Mouse (Mus musculus): ENCODE data around the gene Zfp935. TPM values are rescaled to one million over a fixed set of nuclear protein-coding genes. Genes with fewer than 3 reads are reported as not detected.
"Not testable (repeated sequence)": the region's sequence is repeated elsewhere in the genome, so short reads cannot be mapped to it uniquely, and the experiment has no call there.

Zfp935 gene
- not detected in 2 replicates for total RNA-seq (2014; rRNA removed)
- polyA plus RNA-seq (2015; fragmentation: Nextera tagmentation; extraction: Ambion mirVana), result 0.31 TPM in 1 of 2 replicates, not detected in the other

DNA sequence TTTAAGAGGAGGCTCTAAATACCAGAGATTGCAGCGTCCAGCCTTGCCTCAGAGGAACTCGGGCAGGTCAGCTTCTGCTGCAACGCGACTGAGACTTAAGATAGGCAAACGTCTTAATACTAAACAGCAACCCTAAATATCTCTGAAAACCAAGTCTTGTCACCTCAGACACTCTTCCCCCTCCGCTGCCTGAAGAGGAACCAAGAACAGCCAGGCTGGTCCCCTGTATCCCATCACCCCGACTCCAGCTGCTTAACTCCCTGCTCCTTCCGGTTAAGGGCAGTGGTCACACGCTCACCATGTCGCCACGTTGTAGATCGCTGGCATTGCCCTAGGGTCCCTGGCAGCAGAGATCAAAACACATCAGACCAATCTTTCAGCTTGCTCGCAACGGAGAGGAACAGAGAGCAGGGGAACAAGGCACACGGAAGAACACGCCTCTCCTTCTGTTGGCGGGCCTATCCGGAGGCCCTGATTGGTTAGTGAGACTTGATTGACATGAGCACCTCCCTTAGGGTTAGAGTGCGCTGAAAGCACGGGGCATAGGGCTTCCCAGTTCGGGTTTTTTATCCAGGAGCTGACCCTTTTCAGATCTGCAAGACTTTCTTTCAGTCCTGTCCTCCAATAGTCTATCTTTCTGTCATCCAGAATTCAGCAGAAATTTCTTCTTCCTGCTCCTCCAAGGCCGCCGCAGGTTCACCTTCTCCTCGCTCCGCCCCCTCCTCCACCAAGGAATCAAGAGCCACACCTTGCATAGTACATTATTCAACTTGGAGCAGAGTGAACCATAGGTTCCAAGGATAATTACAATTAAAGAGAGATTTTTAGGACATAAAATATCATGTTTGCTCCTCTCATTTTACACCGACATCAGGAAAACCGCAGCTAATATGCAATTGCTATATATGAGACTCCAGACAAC, at the start of gene Zfp935:
Zfp935 (minus strand) TSS at position 323 of the 922 bp plus-strand sequence.
- not testable (repeated sequence) for H3K27ac ChIP-seq (ENCODE audit: low read depth, low read length); H3K9me3 ChIP-seq (ENCODE audit: low read length); H3K36me3 ChIP-seq (ENCODE audit: insufficient read depth, low read length); H3K27me3 ChIP-seq (ENCODE audit: insufficient read depth, low read length); ATAC-seq (ENCODE audit: low FRiP score); H3K4me1 ChIP-seq (ENCODE audit: insufficient read depth, low read length); H3K9ac ChIP-seq (replicated peaks; ENCODE audit: low read length, poor library complexity, severe bottlenecking)
- Histone ChIP-seq H3K4me2 (ENCODE audit: low read depth, low read length, poor library complexity, severe bottlenecking) (peak within 1 kb of the TSS; percentile 32; the same call in 1 of the 2 replicates), H3K4me3 (ENCODE audit: low read depth, low read length) (peak within 1 kb of the TSS; percentile 35)
- 3% methylated on average over 25 of the region's 27 CpGs for WGBS
- peak; percentile 0 for DNase-seq (ENCODE audit: low spot score)

DNA sequence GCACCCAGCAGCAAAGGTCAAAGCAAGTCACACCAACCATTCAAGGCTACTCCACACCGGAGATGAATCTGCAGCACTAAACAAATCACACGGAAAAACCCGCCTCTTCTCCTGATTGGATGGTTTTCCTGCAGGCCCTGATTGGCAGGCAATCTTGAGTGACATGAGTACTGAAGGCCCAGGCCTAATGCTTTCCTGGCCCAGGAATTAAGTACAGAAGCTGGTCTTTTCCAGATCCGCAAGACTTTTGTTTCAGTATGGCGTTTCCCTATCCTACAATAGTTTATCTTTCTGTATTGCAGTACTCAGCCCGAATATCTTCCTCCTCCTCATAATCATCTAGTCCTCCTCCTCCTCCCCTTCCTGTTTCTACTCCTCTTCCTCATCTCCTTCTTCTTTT, 12.8 kb upstream of the Zfp935 start, which contains the start of gene Zfp934:
Zfp934 (minus strand) TSS at position 101 of the 400 bp plus-strand sequence.
- not testable (repeated sequence) for H3K27me3 ChIP-seq (ENCODE audit: insufficient read depth, low read length); ATAC-seq (ENCODE audit: low FRiP score); H3K4me3 ChIP-seq (ENCODE audit: low read depth, low read length); DNase-seq (ENCODE audit: low spot score); H3K4me2 ChIP-seq (ENCODE audit: low read depth, low read length, poor library complexity, severe bottlenecking); H3K4me1 ChIP-seq (ENCODE audit: insufficient read depth, low read length); H3K36me3 ChIP-seq (ENCODE audit: insufficient read depth, low read length); H3K9ac ChIP-seq (replicated peaks; ENCODE audit: low read length, poor library complexity, severe bottlenecking); H3K27ac ChIP-seq (ENCODE audit: low read depth, low read length); H3K9me3 ChIP-seq (ENCODE audit: low read length)
- 88% methylated on average over 3 of the region's 6 CpGs for WGBS

DNA sequence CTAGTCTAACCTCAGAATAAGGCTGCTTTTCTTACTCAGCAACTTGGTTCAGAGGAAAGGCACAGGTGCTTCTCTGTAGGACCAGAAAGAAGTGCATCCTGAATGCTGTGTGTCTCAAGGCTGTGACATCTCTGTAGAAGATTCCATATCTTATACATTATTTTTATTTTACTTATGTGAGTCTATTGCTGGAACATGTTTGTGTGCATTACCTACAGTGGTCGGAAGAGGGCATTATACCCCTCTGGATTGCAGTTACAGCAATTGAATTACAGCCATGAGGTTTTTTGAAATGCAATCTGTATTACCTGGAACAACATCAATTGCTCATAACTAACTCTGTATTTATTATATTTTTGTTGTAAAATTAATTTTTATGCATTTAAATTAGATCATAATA, 3.4 kb upstream of the Zfp935 start:
- not testable (repeated sequence) for H3K27me3 ChIP-seq (ENCODE audit: insufficient read depth, low read length)
- WGBS, result 19% methylated on average over 1 of the region's 1 CpGs

DNA sequence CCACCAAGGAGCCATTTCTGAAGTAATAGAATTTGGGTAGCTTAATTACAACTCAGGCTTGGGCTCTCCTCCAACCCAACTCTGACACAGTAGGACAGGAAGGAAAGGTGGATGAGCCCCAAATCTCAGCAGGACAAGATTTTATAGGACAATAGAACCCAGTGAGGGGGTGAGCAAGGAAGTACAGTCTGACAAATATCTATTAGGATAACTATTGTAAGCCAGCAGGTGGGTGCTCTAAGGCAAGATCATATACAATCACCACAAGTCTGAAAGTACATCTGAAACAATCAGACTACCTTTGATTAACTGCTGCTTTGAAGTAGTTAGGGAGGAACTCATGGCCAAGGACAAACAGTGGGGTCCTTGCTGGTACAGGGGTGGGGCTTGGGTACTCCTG, 28.2 kb downstream of the Zfp935 start:
- DNase-seq (ENCODE audit: low spot score); H3K27ac ChIP-seq (ENCODE audit: low read depth, low read length); H3K9me3 ChIP-seq (ENCODE audit: low read length); H3K4me3 ChIP-seq (ENCODE audit: low read depth, low read length); H3K9ac ChIP-seq (replicated peaks; ENCODE audit: low read length, poor library complexity, severe bottlenecking); H3K36me3 ChIP-seq (ENCODE audit: insufficient read depth, low read length); H3K4me2 ChIP-seq (ENCODE audit: low read depth, low read length, poor library complexity, severe bottlenecking); H3K27me3 ChIP-seq (ENCODE audit: insufficient read depth, low read length); H3K4me1 ChIP-seq (ENCODE audit: insufficient read depth, low read length); ATAC-seq (ENCODE audit: low FRiP score): not testable (repeated sequence)

More for the DNA sequence above, 3.4 kb upstream of the Zfp935 start:
- H3K4me3 ChIP-seq (ENCODE audit: low read depth, low read length); H3K9ac ChIP-seq (replicated peaks; ENCODE audit: low read length, poor library complexity, severe bottlenecking); ATAC-seq (ENCODE audit: low FRiP score); H3K4me1 ChIP-seq (ENCODE audit: insufficient read depth, low read length); H3K9me3 ChIP-seq (ENCODE audit: low read length); H3K4me2 ChIP-seq (ENCODE audit: low read depth, low read length, poor library complexity, severe bottlenecking); DNase-seq (ENCODE audit: low spot score); H3K36me3 ChIP-seq (ENCODE audit: insufficient read depth, low read length); H3K27ac ChIP-seq (ENCODE audit: low read depth, low read length): not testable (repeated sequence)
- peak; percentile 36; the same call in 1 of the 2 replicates for TF ChIP-seq CTCF (IDR thresholded peaks at IDR 0.05)

DNA sequence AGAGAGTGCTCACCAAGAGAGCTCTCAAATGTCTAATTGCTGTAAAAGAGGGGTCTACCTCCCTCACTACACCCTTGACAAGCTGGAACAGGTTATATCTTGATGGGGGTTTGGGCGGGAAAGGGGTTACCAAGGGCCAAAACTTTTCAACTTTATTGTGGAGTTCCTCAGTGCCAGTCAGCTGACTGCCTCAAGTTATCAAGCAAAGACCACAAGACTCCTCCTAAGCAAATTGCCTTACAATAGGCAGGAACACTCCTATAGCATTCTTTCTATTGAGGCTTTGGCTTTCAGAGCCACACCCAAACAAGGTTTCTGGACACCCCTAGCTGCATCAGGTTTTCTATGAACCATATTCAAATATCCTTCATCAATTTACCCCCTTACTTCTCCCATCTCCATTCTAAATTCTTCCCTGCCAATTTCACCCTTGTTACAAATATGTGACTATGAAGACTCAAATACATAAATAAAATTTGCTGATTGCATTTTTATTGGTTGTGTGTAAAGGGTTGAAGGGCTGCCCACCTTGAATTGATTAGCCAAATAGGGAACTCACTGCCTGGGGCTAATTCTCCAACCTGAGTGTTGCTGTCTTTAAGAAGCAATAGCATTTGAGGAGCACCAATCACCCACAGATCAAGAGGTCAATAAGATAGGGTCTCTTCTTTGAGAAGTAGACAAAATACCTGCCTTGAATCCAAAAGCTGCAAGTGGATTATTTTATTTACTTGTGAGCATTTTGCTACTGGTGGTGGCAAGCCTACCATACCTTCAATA, 47.5 kb downstream of the Zfp935 start:
- not testable (repeated sequence) for H3K4me2 ChIP-seq (ENCODE audit: low read depth, low read length, poor library complexity, severe bottlenecking); H3K9ac ChIP-seq (replicated peaks; ENCODE audit: low read length, poor library complexity, severe bottlenecking); H3K9me3 ChIP-seq (ENCODE audit: low read length); H3K4me1 ChIP-seq (ENCODE audit: insufficient read depth, low read length); H3K27ac ChIP-seq (ENCODE audit: low read depth, low read length); H3K27me3 ChIP-seq (ENCODE audit: insufficient read depth, low read length); H3K36me3 ChIP-seq (ENCODE audit: insufficient read depth, low read length); H3K4me3 ChIP-seq (ENCODE audit: low read depth, low read length); ATAC-seq (ENCODE audit: low FRiP score); DNase-seq (ENCODE audit: low spot score)
- 95% methylated on average over 1 of the region's 1 CpGs for WGBS

- not testable (repeated sequence) for H3K9ac ChIP-seq (replicated peaks; ENCODE audit: low read length, poor library complexity, severe bottlenecking); H3K27ac ChIP-seq (ENCODE audit: low read depth, low read length); H3K9me3 ChIP-seq (ENCODE audit: low read length); H3K4me3 ChIP-seq (ENCODE audit: low read depth, low read length); H3K27me3 ChIP-seq (ENCODE audit: insufficient read depth, low read length); H3K4me2 ChIP-seq (ENCODE audit: low read depth, low read length, poor library complexity, severe bottlenecking); H3K4me1 ChIP-seq (ENCODE audit: insufficient read depth, low read length); ATAC-seq (ENCODE audit: low FRiP score); H3K36me3 ChIP-seq (ENCODE audit: insufficient read depth, low read length); DNase-seq (ENCODE audit: low spot score)
- WGBS, result 93% methylated on average over 8 of the region's 8 CpGs
These were observed 85.7 kb downstream of the Zfp935 start for GRCm38 (mm10) chr13:62472661-62473060.

Measured in midbrain, postnatal 0 days (tissue).